Mouse (Mus musculus): Measurements from ENCODE around the gene Ppia. TPM values are rescaled to one million over a fixed set of nuclear protein-coding genes. Genes with fewer than 3 reads are reported as not detected.
A peak's percentile ranks its signal among the peaks of the same experiment; 100 is the strongest.
"Not testable (repeated sequence)": the region's sequence is repeated elsewhere in the genome, so short reads cannot be mapped to it uniquely, and the experiment has no call there.

The Ppia gene
- polyA plus RNA-seq, 1 experiment: 1,237 TPM

- peaks cover 9% of the 10 kb centered on the region; the same call in 1 of the 2 replicates for H3K4me1 ChIP-seq (ENCODE audit: control insufficient read depth, insufficient read depth, low read length)
- H3K36me3 ChIP-seq (ENCODE audit: control insufficient read depth, insufficient read depth, low read length): no peaks in the 10 kb centered on the region
- H3K27me3 ChIP-seq (replicated peaks; ENCODE audit: control insufficient read depth, insufficient read depth, low read length): no peaks in the 10 kb centered on the region
- H3K27ac ChIP-seq (ENCODE audit: insufficient read depth, low read depth, low read length): no peak overlapping the region
- peak; percentile 93 for TF ChIP-seq CTCF (conservative IDR thresholded peaks at IDR 0.05; ENCODE audit: insufficient read depth, insufficient read length, low read depth, low read length)
- no peak for TF ChIP-seq POLR2A (IDR thresholded peaks at IDR 0.05; ENCODE audit: low read depth, low read length)
- H3K4me3 ChIP-seq (ENCODE audit: insufficient read depth, low read depth, low read length): no peak overlapping the region
- DNase-seq: peak; percentile 85
- 3% methylated on average over 5 of the region's 5 CpGs for WGBS
Measured at GRCm38 (mm10) chr11:6411684-6412083, 3.6 kb upstream of the Ppia start.

GRCm38 (mm10) chr11:6413264-6413663, 2.0 kb upstream of the Ppia start:
- Histone ChIP-seq H3K4me3 (ENCODE audit: insufficient read depth, low read depth, low read length) (no peak overlapping the region), H3K4me1 (ENCODE audit: control insufficient read depth, insufficient read depth, low read length) (peaks cover 9% of the 10 kb centered on the region; the same call in 1 of the 2 replicates), H3K27ac (ENCODE audit: insufficient read depth, low read depth, low read length) (no peak overlapping the region), H3K27me3 (replicated peaks; ENCODE audit: control insufficient read depth, insufficient read depth, low read length) (no peaks in the 10 kb centered on the region), H3K36me3 (ENCODE audit: control insufficient read depth, insufficient read depth, low read length) (no peaks in the 10 kb centered on the region)
- no peak for DNase-seq
- 95% methylated on average over 12 of the region's 12 CpGs for WGBS
- no peak for TF ChIP-seq CTCF (conservative IDR thresholded peaks at IDR 0.05; ENCODE audit: insufficient read depth, insufficient read length, low read depth, low read length)
- no peak for TF ChIP-seq POLR2A (IDR thresholded peaks at IDR 0.05; ENCODE audit: low read depth, low read length)

DNA sequence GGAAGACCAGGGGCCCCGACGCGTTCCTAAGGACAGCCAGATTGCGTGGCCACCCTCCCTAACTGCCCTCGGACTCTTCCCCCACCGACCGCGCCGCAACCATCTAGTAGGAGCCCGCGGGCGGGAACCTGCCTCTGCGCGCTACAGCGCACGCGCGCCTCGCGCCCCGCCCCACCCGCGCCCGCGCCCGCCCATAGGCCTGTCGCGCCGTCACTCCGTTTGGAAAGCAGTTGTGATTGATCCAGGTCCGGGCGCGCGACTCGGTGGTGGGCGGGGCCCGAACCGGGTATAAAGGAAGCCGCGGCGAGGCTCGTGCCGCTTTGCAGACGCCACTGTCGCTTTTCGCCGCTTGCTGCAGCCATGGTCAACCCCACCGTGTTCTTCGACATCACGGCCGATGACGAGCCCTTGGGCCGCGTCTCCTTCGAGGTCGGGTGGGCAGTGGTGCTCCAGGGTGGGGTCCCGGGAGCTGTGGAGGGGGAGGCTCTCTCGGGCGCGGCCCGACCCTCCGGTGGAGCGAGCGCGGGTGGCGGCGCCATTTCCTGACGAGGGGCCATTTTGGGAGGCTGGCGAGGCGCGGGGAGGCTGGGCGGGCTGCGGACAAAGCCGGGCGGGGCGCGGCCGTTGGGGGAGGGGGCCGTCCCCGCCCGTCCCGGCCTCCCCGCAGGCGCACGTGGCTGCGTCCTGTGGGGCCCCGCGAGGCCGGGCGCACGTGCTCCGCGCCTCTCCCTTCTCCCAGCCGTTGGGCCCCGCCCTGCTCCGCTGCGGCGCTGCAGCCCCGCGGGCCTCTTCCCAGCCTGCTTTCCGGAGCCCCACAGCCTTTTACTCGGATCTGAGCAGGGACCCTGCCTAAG, 535 bp downstream of the Ppia start:
- peak; percentile 99 for DNase-seq
- Histone ChIP-seq H3K36me3 (ENCODE audit: control insufficient read depth, insufficient read depth, low read length) (peaks cover 18% of the 10 kb centered on the region), H3K27ac (ENCODE audit: insufficient read depth, low read depth, low read length) (peak overlapping the region; percentile 92), H3K4me3 (ENCODE audit: insufficient read depth, low read depth, low read length) (peak overlapping the region; percentile 97), H3K27me3 (replicated peaks; ENCODE audit: control insufficient read depth, insufficient read depth, low read length) (no peaks in the 10 kb centered on the region), H3K4me1 (ENCODE audit: control insufficient read depth, insufficient read depth, low read length) (peaks cover 9% of the 10 kb centered on the region; the same call in 1 of the 2 replicates)
- under 1% methylated on average over 96 of the region's 102 CpGs for WGBS
- TF ChIP-seq CTCF (conservative IDR thresholded peaks at IDR 0.05; ENCODE audit: insufficient read depth, insufficient read length, low read depth, low read length): no peak
- peak; percentile 92 for TF ChIP-seq POLR2A (IDR thresholded peaks at IDR 0.05; ENCODE audit: low read depth, low read length)

DNA sequence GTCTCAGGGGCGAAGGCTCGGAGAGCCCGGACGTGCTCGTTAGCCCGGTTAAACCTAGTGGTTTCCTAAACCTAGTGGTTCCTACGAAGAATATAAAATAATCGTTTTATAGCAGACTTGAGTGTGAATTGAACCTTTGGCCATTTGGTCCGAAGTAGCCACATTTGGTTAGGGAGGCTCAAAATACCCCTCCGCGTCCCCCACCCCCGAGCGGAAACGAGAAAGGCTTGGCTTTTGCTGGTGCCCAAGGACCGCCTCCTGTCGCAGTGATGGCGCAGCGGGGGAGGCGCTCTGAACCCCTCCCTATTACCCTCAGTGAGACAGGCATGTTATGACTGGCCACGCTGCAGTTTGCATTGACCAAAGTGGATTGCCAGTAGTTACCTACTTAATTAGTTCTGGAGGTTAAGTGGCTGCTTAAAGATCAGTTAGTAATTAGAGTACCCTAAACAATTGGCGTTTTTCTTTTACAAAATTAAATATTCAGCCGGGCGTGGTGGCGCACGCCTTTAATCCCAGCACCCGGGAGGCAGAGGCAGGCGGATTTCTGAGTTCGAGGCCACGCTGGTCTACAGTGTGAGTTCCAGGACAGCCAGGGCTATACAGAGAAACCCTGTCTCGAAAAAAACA, 1.3 kb downstream of the Ppia start:
- WGBS: 1% methylated on average over 30 of the region's 30 CpGs
- TF ChIP-seq CTCF (conservative IDR thresholded peaks at IDR 0.05; ENCODE audit: insufficient read depth, insufficient read length, low read depth, low read length) (no peak), POLR2A (IDR thresholded peaks at IDR 0.05; ENCODE audit: low read depth, low read length) (no peak)
- H3K4me3 ChIP-seq (ENCODE audit: insufficient read depth, low read depth, low read length): peak overlapping the region; percentile 97
- H3K27ac ChIP-seq (ENCODE audit: insufficient read depth, low read depth, low read length): peak overlapping the region; percentile 90
- peak; percentile 87 for DNase-seq
- H3K27me3 ChIP-seq (replicated peaks; ENCODE audit: control insufficient read depth, insufficient read depth, low read length): no peaks in the 10 kb centered on the region
- peaks cover 9% of the 10 kb centered on the region; the same call in 1 of the 2 replicates for H3K4me1 ChIP-seq (ENCODE audit: control insufficient read depth, insufficient read depth, low read length)
- H3K36me3 ChIP-seq (ENCODE audit: control insufficient read depth, insufficient read depth, low read length): peaks cover 18% of the 10 kb centered on the region

- no peak for DNase-seq
- Histone ChIP-seq H3K27me3 (replicated peaks; ENCODE audit: control insufficient read depth, insufficient read depth, low read length) (no peaks in the 10 kb centered on the region), H3K4me1 (ENCODE audit: control insufficient read depth, insufficient read depth, low read length) (peaks cover 9% of the 10 kb centered on the region; the same call in 1 of the 2 replicates), H3K4me3 (ENCODE audit: insufficient read depth, low read depth, low read length) (peak overlapping the region; percentile 31; the same call in 1 of the 2 replicates), H3K36me3 (ENCODE audit: control insufficient read depth, insufficient read depth, low read length) (peaks cover 18% of the 10 kb centered on the region), H3K27ac (ENCODE audit: insufficient read depth, low read depth, low read length) (no peak overlapping the region)
- 18% methylated on average over 2 of the region's 2 CpGs for WGBS
- TF ChIP-seq CTCF (conservative IDR thresholded peaks at IDR 0.05; ENCODE audit: insufficient read depth, insufficient read length, low read depth, low read length) (no peak), POLR2A (IDR thresholded peaks at IDR 0.05; ENCODE audit: low read depth, low read length) (no peak)
Measured at GRCm38 (mm10) chr11:6417069-6417468, 1.8 kb downstream of the Ppia start.

DNA sequence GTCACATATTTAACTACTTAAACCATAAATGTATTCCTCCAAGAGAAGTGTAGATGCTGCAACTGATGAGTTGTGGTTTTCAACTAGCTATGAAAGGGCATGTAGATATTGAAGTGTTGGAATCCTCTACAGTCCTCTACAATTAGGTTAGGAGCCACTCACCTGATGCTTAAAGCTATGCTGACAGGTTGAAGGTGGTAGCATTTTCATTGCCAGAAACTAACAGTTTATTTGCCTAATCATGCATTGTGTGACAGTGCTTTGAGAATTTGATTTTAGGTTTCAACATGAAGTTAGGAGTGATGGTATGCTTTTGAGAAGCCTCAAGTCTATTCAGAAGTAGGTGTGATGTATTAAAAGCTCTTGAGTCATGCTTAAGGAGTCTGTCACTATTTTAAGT, 2.2 kb downstream of the Ppia start:
- TF ChIP-seq POLR2A (IDR thresholded peaks at IDR 0.05; ENCODE audit: low read depth, low read length) (no peak), CTCF (conservative IDR thresholded peaks at IDR 0.05; ENCODE audit: insufficient read depth, insufficient read length, low read depth, low read length) (no peak)
- Histone ChIP-seq H3K27ac (ENCODE audit: insufficient read depth, low read depth, low read length) (no peak overlapping the region), H3K4me1 (ENCODE audit: control insufficient read depth, insufficient read depth, low read length) (peaks cover 9% of the 10 kb centered on the region; the same call in 1 of the 2 replicates), H3K36me3 (ENCODE audit: control insufficient read depth, insufficient read depth, low read length) (peaks cover 18% of the 10 kb centered on the region), H3K4me3 (ENCODE audit: insufficient read depth, low read depth, low read length) (no peak overlapping the region), H3K27me3 (replicated peaks; ENCODE audit: control insufficient read depth, insufficient read depth, low read length) (no peaks in the 10 kb centered on the region)
- no peak for DNase-seq

DNA sequence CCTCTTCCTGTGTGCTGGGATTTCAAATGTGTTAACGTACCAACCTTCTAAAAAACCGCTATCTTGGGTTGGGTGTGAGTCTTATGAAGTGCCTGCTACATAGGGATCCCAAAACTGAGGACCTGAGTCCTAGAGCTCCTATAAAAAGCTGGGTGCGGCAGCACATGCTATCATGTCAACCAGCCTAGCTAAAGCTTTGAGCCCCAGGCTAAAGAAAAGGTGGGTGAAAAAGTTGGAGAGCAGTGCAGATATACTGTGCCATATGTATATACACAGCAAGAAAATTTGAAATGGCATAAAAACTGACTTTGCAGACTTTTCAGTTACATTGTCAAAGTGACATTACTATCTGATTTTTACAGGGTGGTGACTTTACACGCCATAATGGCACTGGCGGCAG, 3.5 kb downstream of the Ppia start:
- WGBS: 76% methylated on average over 5 of the region's 5 CpGs
- Histone ChIP-seq H3K27ac (ENCODE audit: insufficient read depth, low read depth, low read length) (no peak overlapping the region), H3K4me3 (ENCODE audit: insufficient read depth, low read depth, low read length) (no peak overlapping the region), H3K27me3 (replicated peaks; ENCODE audit: control insufficient read depth, insufficient read depth, low read length) (no peaks in the 10 kb centered on the region), H3K4me1 (ENCODE audit: control insufficient read depth, insufficient read depth, low read length) (peaks cover 9% of the 10 kb centered on the region; the same call in 1 of the 2 replicates), H3K36me3 (ENCODE audit: control insufficient read depth, insufficient read depth, low read length) (peaks cover 18% of the 10 kb centered on the region)
- DNase-seq: no peak
- no peak for TF ChIP-seq POLR2A (IDR thresholded peaks at IDR 0.05; ENCODE audit: low read depth, low read length)
- no peak for TF ChIP-seq CTCF (conservative IDR thresholded peaks at IDR 0.05; ENCODE audit: insufficient read depth, insufficient read length, low read depth, low read length)

DNA sequence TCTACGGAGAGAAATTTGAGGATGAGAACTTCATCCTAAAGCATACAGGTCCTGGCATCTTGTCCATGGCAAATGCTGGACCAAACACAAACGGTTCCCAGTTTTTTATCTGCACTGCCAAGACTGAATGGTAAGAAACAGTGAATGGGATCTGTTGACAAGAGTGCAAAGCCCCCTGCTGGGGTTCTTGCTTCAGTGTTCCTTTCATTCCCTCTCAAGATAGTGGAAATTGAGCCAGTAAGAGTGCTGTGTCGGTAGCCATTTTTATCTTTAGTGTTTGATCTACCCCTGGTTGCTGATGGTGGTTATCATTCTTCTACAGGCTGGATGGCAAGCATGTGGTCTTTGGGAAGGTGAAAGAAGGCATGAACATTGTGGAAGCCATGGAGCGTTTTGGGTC, 3.9 kb downstream of the Ppia start:
- not testable (repeated sequence) for H3K27me3 ChIP-seq (replicated peaks; ENCODE audit: control insufficient read depth, insufficient read depth, low read length); H3K4me3 ChIP-seq (ENCODE audit: insufficient read depth, low read depth, low read length); H3K4me1 ChIP-seq (ENCODE audit: control insufficient read depth, insufficient read depth, low read length); H3K27ac ChIP-seq (ENCODE audit: insufficient read depth, low read depth, low read length); DNase-seq
- 68% methylated on average over 4 of the region's 4 CpGs for WGBS
- H3K36me3 ChIP-seq (ENCODE audit: control insufficient read depth, insufficient read depth, low read length): peaks cover 18% of the 10 kb centered on the region
